Mouse (Mus musculus): ENCODE measurements around the gene Snu13.

The Snu13 gene

GRCm38 (mm10) chr15:82027276-82027675, 20.1 kb downstream of the Snu13 start:
- no peak for DNase-seq (ENCODE audit: low spot score in 2 of 2)

- DNase-seq (ENCODE audit: low spot score in 2 of 2) = no peak
Measured at GRCm38 (mm10) chr15:82023965-82024635, 23.3 kb downstream of the Snu13 start.

- no peak for DNase-seq (ENCODE audit: low spot score in 2 of 2)
Measured at GRCm38 (mm10) chr15:82022535-82023088, 24.8 kb downstream of the Snu13 start.

- no peak for DNase-seq (ENCODE audit: low spot score in 2 of 2)
Measured at GRCm38 (mm10) chr15:82019288-82019687, 28.1 kb downstream of the Snu13 start.

- no peak for DNase-seq (ENCODE audit: low spot score in 2 of 2)
Measured at GRCm38 (mm10) chr15:82017461-82017860, 29.9 kb downstream of the Snu13 start.

GRCm38 (mm10) chr15:82016830-82017229, 30.6 kb downstream of the Snu13 start:
- DNase-seq (ENCODE audit: low spot score in 2 of 2) = no peak

- peak; percentile 99 to 100 for DNase-seq (ENCODE audit: low spot score in 2 of 2)
Measured at GRCm38 (mm10) chr15:82016101-82016808, 31.1 kb downstream of the Snu13 start.

- peak; percentile 39 to 41 for DNase-seq (ENCODE audit: low spot score in 2 of 2)
Measured at GRCm38 (mm10) chr15:82015392-82016100, 31.9 kb downstream of the Snu13 start.

GRCm38 (mm10) chr15:82014745-82015391, 32.5 kb downstream of the Snu13 start:
- no peak for DNase-seq (ENCODE audit: low spot score in 2 of 2)

GRCm38 (mm10) chr15:82011947-82012346, 35.5 kb downstream of the Snu13 start:
- no peak for DNase-seq (ENCODE audit: low spot score in 2 of 2)

- DNase-seq (ENCODE audit: low spot score in 2 of 2) = no peak
Measured at GRCm38 (mm10) chr15:82004257-82004656, 43.1 kb downstream of the Snu13 start.

GRCm38 (mm10) chr15:81993992-81994391, 53.4 kb downstream of the Snu13 start:
- DNase-seq (ENCODE audit: low spot score in 2 of 2) = no peak

GRCm38 (mm10) chr15:81990549-81990948, 56.8 kb downstream of the Snu13 start:
- DNase-seq (ENCODE audit: low spot score in 2 of 2) = no peak
